Mouse (Mus musculus): ENCODE data around the gene Cd2bp2. TPM values are rescaled to one million over a fixed set of nuclear protein-coding genes. Genes with fewer than 3 reads are reported as not detected.
"Not testable (repeated sequence)": the region's sequence is repeated elsewhere in the genome, so short reads cannot be mapped to it uniquely, and the experiment has no call there.

The Cd2bp2 gene
- polyA plus RNA-seq, 1 experiment from 2014 or later = 70.4 TPM

DNA sequence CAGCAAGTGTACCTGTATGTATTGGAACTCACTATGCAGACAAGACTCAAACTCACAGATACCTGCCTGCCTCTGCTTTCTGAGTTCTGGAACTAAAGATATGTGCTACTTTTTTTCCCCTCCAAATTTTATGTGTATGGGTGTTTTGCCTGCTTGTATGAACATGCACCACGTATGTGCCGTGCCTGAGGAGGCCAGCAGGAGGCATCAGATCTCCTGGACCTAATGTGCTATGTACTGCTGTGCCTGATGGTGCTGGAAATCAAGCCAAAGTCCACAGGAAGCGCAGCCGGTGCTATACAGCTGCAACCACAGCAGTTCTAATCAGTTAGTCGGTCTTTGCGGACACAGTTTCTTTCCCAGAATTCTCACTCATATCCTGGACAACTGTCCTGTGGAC, 12.0 kb downstream of the Cd2bp2 start:
- no peak for ATAC-seq
- no peak overlapping the region for H3K4me3 ChIP-seq (ENCODE audit: low read length)
- H3K4me2 ChIP-seq (ENCODE audit: low read length) = no peak overlapping the region
- WGBS = 85% methylated on average over 6 of the region's 6 CpGs
- no peaks in the 10 kb centered on the region for H3K27me3 ChIP-seq (replicated peaks; ENCODE audit: control insufficient read depth, insufficient read depth, low read length)
- H3K9ac ChIP-seq (ENCODE audit: low read depth, low read length) = no peak overlapping the region
- H3K4me1 ChIP-seq (ENCODE audit: control insufficient read depth, insufficient read depth, low read depth, low read length) = no peaks in the 10 kb centered on the region
- no peaks in the 10 kb centered on the region for H3K36me3 ChIP-seq (ENCODE audit: control insufficient read depth, insufficient read depth, low read length)
- H3K9me3 ChIP-seq (ENCODE audit: control insufficient read depth, low read length) = no peaks in the 10 kb centered on the region
- no peak overlapping the region for H3K27ac ChIP-seq (ENCODE audit: low read depth, low read length)

DNA sequence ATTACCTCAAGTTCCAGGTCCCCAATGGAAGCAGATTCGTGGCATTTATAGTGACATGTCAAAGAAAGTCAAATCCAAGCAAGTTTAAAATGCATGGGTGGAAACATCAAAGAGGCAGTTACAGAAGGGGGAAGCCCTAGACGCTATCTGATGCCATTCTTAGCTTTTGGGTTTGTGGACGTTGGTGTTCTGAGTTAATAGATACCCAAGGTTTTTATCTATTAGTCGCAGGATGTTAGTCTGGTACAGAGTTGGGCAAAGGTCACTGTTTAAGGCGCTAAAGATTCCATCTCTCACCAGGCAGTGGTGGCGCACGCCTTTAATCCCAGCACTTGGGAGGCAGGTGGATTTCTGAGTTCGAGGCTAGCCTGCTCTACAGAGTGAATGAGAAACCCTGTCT, 12.5 kb downstream of the Cd2bp2 start:
- no peak overlapping the region for H3K4me2 ChIP-seq (ENCODE audit: low read length)
- no peak overlapping the region for H3K4me3 ChIP-seq (ENCODE audit: low read length)
- ATAC-seq = no peak
- no peak overlapping the region for H3K9ac ChIP-seq (ENCODE audit: low read depth, low read length)
- H3K9me3 ChIP-seq (ENCODE audit: control insufficient read depth, low read length) = no peaks in the 10 kb centered on the region
- no peaks in the 10 kb centered on the region for H3K27me3 ChIP-seq (replicated peaks; ENCODE audit: control insufficient read depth, insufficient read depth, low read length)
- H3K4me1 ChIP-seq (ENCODE audit: control insufficient read depth, insufficient read depth, low read depth, low read length) = no peaks in the 10 kb centered on the region
- no peak overlapping the region for H3K27ac ChIP-seq (ENCODE audit: low read depth, low read length)
- WGBS = 83% methylated on average over 8 of the region's 8 CpGs
- no peaks in the 10 kb centered on the region for H3K36me3 ChIP-seq (ENCODE audit: control insufficient read depth, insufficient read depth, low read length)

DNA sequence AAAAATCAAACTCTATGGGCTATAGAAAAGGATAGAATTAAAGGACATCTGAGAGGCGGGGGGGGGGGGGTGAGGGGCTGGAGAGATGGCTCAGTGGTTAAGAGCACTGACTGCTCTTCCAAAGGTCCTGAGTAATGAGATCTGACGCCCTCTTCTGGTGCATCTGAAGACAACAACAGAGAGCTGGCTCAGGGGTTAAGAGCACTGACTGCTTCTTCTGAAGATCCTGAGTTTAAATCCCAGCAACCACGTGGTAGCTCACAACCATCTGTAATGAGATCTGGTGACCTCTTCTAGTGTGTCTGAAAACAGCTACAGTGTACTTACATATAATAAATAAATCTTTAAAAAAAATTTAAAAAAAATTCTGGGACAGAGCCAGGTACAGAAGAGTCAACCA, 14.1 kb downstream of the Cd2bp2 start:
- H3K4me2 ChIP-seq (ENCODE audit: low read length); H3K9me3 ChIP-seq (ENCODE audit: control insufficient read depth, low read length); H3K36me3 ChIP-seq (ENCODE audit: control insufficient read depth, insufficient read depth, low read length); H3K27me3 ChIP-seq (replicated peaks; ENCODE audit: control insufficient read depth, insufficient read depth, low read length); H3K4me1 ChIP-seq (ENCODE audit: control insufficient read depth, insufficient read depth, low read depth, low read length); ATAC-seq; H3K27ac ChIP-seq (ENCODE audit: low read depth, low read length); H3K4me3 ChIP-seq (ENCODE audit: low read length); H3K9ac ChIP-seq (ENCODE audit: low read depth, low read length): not testable (repeated sequence)
- 44% methylated on average over 3 of the region's 3 CpGs for WGBS

DNA sequence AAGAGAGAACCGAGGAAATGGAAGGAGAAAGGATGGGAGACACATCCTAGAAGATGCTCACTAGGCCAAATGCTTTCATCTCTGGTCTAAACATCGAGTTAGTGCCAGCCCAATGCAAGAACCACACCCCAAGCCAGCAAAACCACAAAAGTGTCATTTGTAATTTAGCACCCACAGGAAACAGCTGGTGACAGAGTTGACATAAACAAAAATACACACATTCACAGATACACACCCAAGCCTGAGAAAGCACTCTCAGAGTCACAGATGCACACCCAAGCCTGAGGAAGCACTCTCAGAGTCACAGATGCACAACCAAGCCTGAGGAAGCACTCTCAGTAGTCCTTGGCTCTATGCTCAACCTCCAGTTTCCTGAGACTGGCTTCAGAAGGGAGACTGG, 15.1 kb downstream of the Cd2bp2 start:
- no peaks in the 10 kb centered on the region for H3K4me1 ChIP-seq (ENCODE audit: control insufficient read depth, insufficient read depth, low read depth, low read length)
- H3K4me2 ChIP-seq (ENCODE audit: low read length) = no peak overlapping the region
- no peaks in the 10 kb centered on the region for H3K36me3 ChIP-seq (ENCODE audit: control insufficient read depth, insufficient read depth, low read length)
- H3K9me3 ChIP-seq (ENCODE audit: control insufficient read depth, low read length) = no peaks in the 10 kb centered on the region
- WGBS = 81% methylated on average over 2 of the region's 2 CpGs
- H3K27me3 ChIP-seq (replicated peaks; ENCODE audit: control insufficient read depth, insufficient read depth, low read length) = no peaks in the 10 kb centered on the region
- H3K27ac ChIP-seq (ENCODE audit: low read depth, low read length) = no peak overlapping the region
- H3K9ac ChIP-seq (ENCODE audit: low read depth, low read length) = no peak overlapping the region
- no peak overlapping the region for H3K4me3 ChIP-seq (ENCODE audit: low read length)
- no peak for ATAC-seq

DNA sequence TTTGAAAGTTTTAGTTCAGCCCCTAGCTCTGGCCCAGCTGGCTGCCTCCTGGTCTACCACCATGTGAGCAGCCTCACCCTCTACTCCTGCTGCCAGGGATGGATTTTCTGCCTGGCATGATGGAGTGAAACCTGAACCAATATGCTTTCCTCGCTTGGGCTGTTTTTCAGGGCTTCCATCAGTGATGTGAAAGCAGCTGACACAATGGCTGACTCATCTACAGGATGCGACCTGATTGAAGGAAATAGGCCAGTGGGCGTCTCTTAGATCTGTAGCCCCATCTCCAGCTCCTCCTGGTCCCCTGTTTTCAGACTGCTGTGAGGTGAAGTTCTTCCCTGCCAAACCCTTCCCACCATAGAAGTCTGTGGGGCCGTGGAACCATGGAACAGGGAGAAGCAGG, 18.9 kb downstream of the Cd2bp2 start:
- no peak for ATAC-seq
- H3K9ac ChIP-seq (ENCODE audit: low read depth, low read length) = no peak overlapping the region
- no peak overlapping the region for H3K27ac ChIP-seq (ENCODE audit: low read depth, low read length)
- H3K4me2 ChIP-seq (ENCODE audit: low read length) = no peak overlapping the region
- H3K4me3 ChIP-seq (ENCODE audit: low read length) = no peak overlapping the region
- H3K4me1 ChIP-seq (ENCODE audit: control insufficient read depth, insufficient read depth, low read depth, low read length) = no peaks in the 10 kb centered on the region
- H3K9me3 ChIP-seq (ENCODE audit: control insufficient read depth, low read length) = no peaks in the 10 kb centered on the region
- no peaks in the 10 kb centered on the region for H3K36me3 ChIP-seq (ENCODE audit: control insufficient read depth, insufficient read depth, low read length)
- WGBS = 81% methylated on average over 4 of the region's 4 CpGs
- H3K27me3 ChIP-seq (replicated peaks; ENCODE audit: control insufficient read depth, insufficient read depth, low read length) = no peaks in the 10 kb centered on the region

DNA sequence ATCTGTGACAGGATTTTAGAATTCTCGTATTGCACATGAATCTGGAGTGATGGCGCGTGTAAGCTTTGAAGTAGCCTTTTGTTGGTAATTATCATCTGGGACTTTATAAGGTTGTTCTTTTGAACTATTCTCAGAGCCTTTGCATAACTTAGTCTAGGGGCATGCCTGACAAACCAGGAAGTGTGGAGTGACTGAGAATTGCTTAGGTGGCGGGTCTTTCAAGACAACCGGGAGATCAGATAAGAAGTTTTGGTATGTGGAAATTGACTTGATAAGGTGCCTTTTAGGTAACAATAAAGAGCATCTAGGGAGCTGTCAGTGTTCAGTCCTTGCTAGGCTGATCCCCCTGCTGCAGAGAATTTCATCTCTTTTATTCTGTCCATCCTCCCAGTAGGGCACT, 29.3 kb downstream of the Cd2bp2 start:
- Histone ChIP-seq H3K4me2 (ENCODE audit: low read length) (no peak overlapping the region), H3K4me3 (ENCODE audit: low read length) (no peak overlapping the region), H3K36me3 (ENCODE audit: control insufficient read depth, insufficient read depth, low read length) (no peaks in the 10 kb centered on the region), H3K4me1 (ENCODE audit: control insufficient read depth, insufficient read depth, low read depth, low read length) (no peaks in the 10 kb centered on the region), H3K9me3 (ENCODE audit: control insufficient read depth, low read length) (no peaks in the 10 kb centered on the region), H3K27me3 (replicated peaks; ENCODE audit: control insufficient read depth, insufficient read depth, low read length) (no peaks in the 10 kb centered on the region), H3K9ac (ENCODE audit: low read depth, low read length) (no peak overlapping the region), H3K27ac (ENCODE audit: low read depth, low read length) (no peak overlapping the region)
- WGBS = 95% methylated on average over 5 of the region's 5 CpGs
- ATAC-seq = no peak

DNA sequence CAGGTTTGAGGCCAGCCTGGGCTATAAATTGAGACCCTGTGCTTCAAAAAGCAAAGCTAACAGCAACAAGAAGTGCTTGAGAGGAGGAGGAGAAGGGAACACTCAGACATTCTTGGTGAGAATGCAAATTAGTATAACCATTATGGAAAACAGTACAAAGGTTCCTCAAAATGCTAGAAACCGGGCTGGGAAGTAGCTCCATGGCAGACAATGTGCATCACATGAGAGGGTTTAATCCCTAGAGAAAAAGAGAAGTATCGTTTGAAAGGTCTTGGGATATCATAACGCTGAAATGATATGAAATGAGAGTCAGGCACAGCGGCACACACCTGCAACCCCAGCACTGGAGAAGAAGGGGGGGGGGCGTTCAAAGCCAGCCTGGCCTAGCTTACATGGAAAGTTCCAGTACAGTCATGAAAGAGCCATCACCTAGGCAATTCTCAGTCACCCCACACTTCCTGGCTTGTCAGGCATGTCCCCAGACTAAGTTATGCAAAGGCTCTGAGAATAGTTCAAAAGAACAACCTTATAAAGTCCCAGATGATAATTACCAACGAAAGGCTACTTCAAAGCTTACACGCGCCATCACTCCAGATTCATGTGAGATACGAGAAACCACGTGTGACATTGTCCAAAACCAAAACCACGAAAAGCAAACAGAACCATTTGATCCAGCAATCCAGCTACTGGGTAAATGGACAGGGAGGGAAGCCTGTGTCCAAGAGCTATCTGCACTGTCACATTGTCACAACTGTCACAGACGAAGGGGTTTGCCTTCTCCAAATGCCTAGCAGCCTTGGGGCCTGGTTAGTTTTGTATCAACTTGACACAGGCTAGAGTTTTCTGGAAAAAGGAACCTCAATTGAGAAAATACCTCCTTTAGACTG, 30.0 kb downstream of the Cd2bp2 start:
- H3K27me3 ChIP-seq (replicated peaks; ENCODE audit: control insufficient read depth, insufficient read depth, low read length) = no peaks in the 10 kb centered on the region
- H3K4me3 ChIP-seq (ENCODE audit: low read length) = no peak overlapping the region
- 87% methylated on average over 12 of the region's 12 CpGs for WGBS
- H3K27ac ChIP-seq (ENCODE audit: low read depth, low read length) = no peak overlapping the region
- H3K9me3 ChIP-seq (ENCODE audit: control insufficient read depth, low read length) = no peaks in the 10 kb centered on the region
- no peaks in the 10 kb centered on the region for H3K36me3 ChIP-seq (ENCODE audit: control insufficient read depth, insufficient read depth, low read length)
- no peak overlapping the region for H3K4me2 ChIP-seq (ENCODE audit: low read length)
- ATAC-seq = no peak
- H3K4me1 ChIP-seq (ENCODE audit: control insufficient read depth, insufficient read depth, low read depth, low read length) = no peaks in the 10 kb centered on the region
- H3K9ac ChIP-seq (ENCODE audit: low read depth, low read length) = no peak overlapping the region

DNA sequence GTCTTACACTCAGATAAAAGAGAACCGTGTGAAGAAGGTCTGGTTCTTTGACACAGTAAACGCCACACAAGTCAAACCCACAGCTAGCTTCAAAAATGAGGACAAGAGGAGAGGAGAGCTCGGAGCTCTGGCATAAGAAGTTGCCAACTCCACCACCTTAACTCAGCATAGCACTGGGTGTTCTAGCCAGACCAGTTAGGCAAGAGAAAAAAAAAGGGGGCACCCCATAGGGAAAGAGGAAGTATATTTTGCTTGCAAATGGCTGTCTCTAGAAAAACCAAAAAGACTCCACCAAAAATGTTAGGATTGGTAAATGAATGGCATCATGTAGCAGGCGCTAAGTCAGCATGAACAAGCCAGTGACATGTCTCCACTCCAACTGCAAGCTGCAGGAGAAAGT, 31.8 kb downstream of the Cd2bp2 start:
- Histone ChIP-seq H3K36me3 (ENCODE audit: control insufficient read depth, insufficient read depth, low read length) (no peaks in the 10 kb centered on the region), H3K9ac (ENCODE audit: low read depth, low read length) (no peak overlapping the region), H3K27ac (ENCODE audit: low read depth, low read length) (no peak overlapping the region), H3K4me3 (ENCODE audit: low read length) (no peak overlapping the region), H3K4me2 (ENCODE audit: low read length) (no peak overlapping the region), H3K27me3 (replicated peaks; ENCODE audit: control insufficient read depth, insufficient read depth, low read length) (no peaks in the 10 kb centered on the region), H3K9me3 (ENCODE audit: control insufficient read depth, low read length) (no peaks in the 10 kb centered on the region), H3K4me1 (ENCODE audit: control insufficient read depth, insufficient read depth, low read depth, low read length) (no peaks in the 10 kb centered on the region)
- ATAC-seq = no peak
- 82% methylated on average over 4 of the region's 4 CpGs for WGBS

DNA sequence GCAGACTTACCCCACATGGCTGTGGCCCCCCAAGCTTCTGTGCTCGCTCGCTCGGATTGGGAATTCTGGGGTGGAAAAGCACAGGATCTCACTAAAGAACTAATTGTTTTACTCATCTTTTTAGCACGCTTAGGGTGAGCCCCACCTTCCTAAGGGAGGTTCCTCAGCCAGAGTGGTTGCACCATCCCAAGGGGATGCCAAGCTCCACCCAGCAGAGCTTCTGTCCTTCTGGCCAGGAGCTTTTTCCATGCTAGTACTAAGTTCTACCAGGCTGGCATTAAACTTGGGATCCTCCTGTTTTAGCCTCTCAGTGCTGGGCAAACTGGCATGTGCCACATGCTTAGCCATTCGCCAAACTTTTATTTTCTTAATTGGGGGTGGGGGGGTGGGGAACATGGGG, 33.3 kb downstream of the Cd2bp2 start:
- H3K4me1 ChIP-seq (ENCODE audit: control insufficient read depth, insufficient read depth, low read depth, low read length) = no peaks in the 10 kb centered on the region
- H3K27me3 ChIP-seq (replicated peaks; ENCODE audit: control insufficient read depth, insufficient read depth, low read length) = no peaks in the 10 kb centered on the region
- H3K4me3 ChIP-seq (ENCODE audit: low read length) = no peak overlapping the region
- no peak overlapping the region for H3K9ac ChIP-seq (ENCODE audit: low read depth, low read length)
- WGBS = 86% methylated on average over 5 of the region's 5 CpGs
- H3K36me3 ChIP-seq (ENCODE audit: control insufficient read depth, insufficient read depth, low read length) = no peaks in the 10 kb centered on the region
- no peak overlapping the region for H3K4me2 ChIP-seq (ENCODE audit: low read length)
- H3K9me3 ChIP-seq (ENCODE audit: control insufficient read depth, low read length) = no peaks in the 10 kb centered on the region
- H3K27ac ChIP-seq (ENCODE audit: low read depth, low read length) = no peak overlapping the region
- ATAC-seq = no peak

Measured in hindbrain, embryonic 16.5 days (tissue).